In genomic region chr12:52038352-52038751, GRCm38 (mm10) we compare ENCODE assay signal across 10 mouse cellular contexts. TPM values are rescaled to one million over a fixed set of nuclear protein-coding genes. Genes with fewer than 3 reads are reported as not detected.
DNase-seq lines count a peak whose midpoint lies in the region; ATAC-seq and TF ChIP-seq lines count a peak whose summit lies in the region.
"Had no signal": no experiment of that assay in that cellular context is flagged by ENCODE, and none has a peak within 500 bp of the region (broad histone marks: within the 10 kb centered on the region; RNA-seq: fewer than 3 reads in every experiment).

No protein-coding gene starts in this region.

- H3K36me3 ChIP-seq in heart, adult 2 months (ENCODE audit: control insufficient read depth, insufficient read depth, low read length) = no peaks in the 10 kb centered on the region
- H3K36me3 ChIP-seq in intestine, embryonic 15.5 days = no peaks in the 10 kb centered on the region
- H3K36me3 ChIP-seq: stomach, embryonic 15.5 days had no signal

- no peak for TF ChIP-seq EP300 in heart, adult 2 months (IDR thresholded peaks at IDR 0.05; ENCODE audit: insufficient read depth, low read depth, low read length)

- no peak overlapping the region for H3K9ac ChIP-seq in heart, adult 2 months (ENCODE audit: low read depth, low read length)
- no peak overlapping the region for H3K9ac ChIP-seq in intestine, embryonic 15.5 days
- H3K9ac ChIP-seq: stomach, embryonic 15.5 days had no signal

- peak; percentile 34 for ATAC-seq in intestine, embryonic 15.5 days

- DNase-seq in heart, adult 2 months = no peak
- DNase-seq in heart, postnatal 14 days = no peak
- DNase-seq in thymus, postnatal 0 days (ENCODE audit: low spot score) = peak; percentile 12
- DNase-seq in thymus, adult 18-20 months = no peak
- DNase-seq in adrenal gland, postnatal 25 days = no peak
- no peak for DNase-seq in adrenal gland, adult 18-20 months (ENCODE audit: low spot score in 2 of 2)
- DNase-seq in c-Kit-positive CD71-positive TER-119-positive erythroid progenitor cells, embryonic 14.5 days (ENCODE audit: low spot score) = no peak

- no peaks in the 10 kb centered on the region for H3K27me3 ChIP-seq in heart, adult 2 months (ENCODE audit: control insufficient read depth, insufficient read depth, low read length)
- H3K27me3 ChIP-seq in intestine, embryonic 15.5 days (replicated peaks) = no peaks in the 10 kb centered on the region
- H3K27me3 ChIP-seq: stomach, embryonic 15.5 days had no signal

- H3K27ac ChIP-seq in heart, adult 2 months = no peak overlapping the region
- no peak overlapping the region for H3K27ac ChIP-seq in intestine, embryonic 15.5 days
- H3K27ac ChIP-seq: stomach, embryonic 15.5 days had no signal

- TF ChIP-seq POLR2A in heart, adult 2 months (IDR thresholded peaks at IDR 0.05; ENCODE audit: insufficient read depth, low read depth, low read length) = no peak

- no peak overlapping the region for H3K4me2 ChIP-seq in intestine, embryonic 15.5 days (replicated peaks)
- H3K4me2 ChIP-seq: stomach, embryonic 15.5 days had no signal

- no peaks in the 10 kb centered on the region for H3K79me2 ChIP-seq in heart, adult 2 months (replicated peaks; ENCODE audit: control insufficient read depth, insufficient read depth, low read length)

- intact Hi-C loops in heart, adult 2 months (cut with DNase I) = loop anchor here (2.0 to 5.0 kb wide), 2 partner anchors 598 to 794 kb away; no protein-coding TSS in a partner anchor
- intact Hi-C loops in heart, postnatal 14 days (cut with DNase I) = loop anchor here (5.0 to 10.0 kb wide), 2 partner anchors 456 to 599 kb away; no protein-coding TSS in a partner anchor

- H3K9me3 ChIP-seq in intestine, embryonic 15.5 days = no peaks in the 10 kb centered on the region
- H3K9me3 ChIP-seq: stomach, embryonic 15.5 days had no signal

- WGBS in heart, adult 2 months = 39% methylated on average over 3 of the region's 3 CpGs
- WGBS in intestine, embryonic 15.5 days = 45% methylated on average over 3 of the region's 3 CpGs

- TF ChIP-seq CTCF in heart, adult 2 months (IDR thresholded peaks at IDR 0.05) = peak; percentile 79

- H3K4me1 ChIP-seq in heart, adult 2 months (ENCODE audit: control insufficient read depth, insufficient read depth, low read length) = no peaks in the 10 kb centered on the region; the same call in 1 of the 2 replicates
- H3K4me1 ChIP-seq in intestine, embryonic 15.5 days (replicated peaks) = no peaks in the 10 kb centered on the region
- H3K4me1 ChIP-seq: stomach, embryonic 15.5 days had no signal

- no peak overlapping the region for H3K4me3 ChIP-seq in heart, adult 2 months
- H3K4me3 ChIP-seq in intestine, embryonic 15.5 days (replicated peaks) = no peak overlapping the region
- H3K4me3 ChIP-seq: stomach, embryonic 15.5 days had no signal

RNA-seq across cellular contexts. Expression of gene Gpr33, which starts 10.5 kb away (rescaled TPM):
- not detected for total RNA-seq in heart, adult 2 months (2021)
- not detected in 2 replicates for polyA plus RNA-seq in heart, adult 2 months (2012; rRNA removed)
- total RNA-seq in heart, postnatal 14 days (2021) = not detected
- 0.09 TPM in 2 replicates for polyA plus RNA-seq in thymus, postnatal 0 days (2015; fragmentation: Nextera tagmentation; extraction: Ambion mirVana)
- polyA plus RNA-seq in intestine, embryonic 15.5 days (2015; fragmentation: Nextera tagmentation; extraction: Ambion mirVana) = not detected in 2 replicates
- total RNA-seq in adrenal gland, postnatal 25 days (2021) = not detected in 2 replicates
- total RNA-seq in adrenal gland, adult 18-20 months (2021) = under 1 TPM in 1 of 2 experiments, not detected in 1; 0.22 TPM
- total RNA-seq: layer of hippocampus, adult 18-20 months had no signal
- polyA plus RNA-seq: stomach, embryonic 15.5 days had no signal

RNA-seq across cellular contexts. Expression of gene Dtd2, which starts 32.1 kb away (rescaled TPM):
- total RNA-seq in heart, adult 2 months (2021) = 1 to 10 TPM; 4.4 to 5.5 TPM
- 3.9 and 5.9 TPM in 2 replicates for polyA plus RNA-seq in heart, adult 2 months (2012; rRNA removed)
- total RNA-seq in heart, postnatal 14 days (2021) = 1 to 10 TPM; 5.0 TPM
- 21.4 and 28.4 TPM in 2 replicates for polyA plus RNA-seq in thymus, postnatal 0 days (2015; fragmentation: Nextera tagmentation; extraction: Ambion mirVana)
- 24.8 and 26.5 TPM in 2 replicates for polyA plus RNA-seq in intestine, embryonic 15.5 days (2015; fragmentation: Nextera tagmentation; extraction: Ambion mirVana)
- total RNA-seq in adrenal gland, postnatal 25 days (2021) = 17.2 and 39.9 TPM in 2 replicates
- 10 to 100 TPM; 11.2 to 18.0 TPM for total RNA-seq in adrenal gland, adult 18-20 months (2021)

RNA-seq across cellular contexts. Expression of gene Nubpl, which starts 59.2 kb away (rescaled TPM):
- 10 to 100 TPM in 1 of 2 experiments, 1 to 10 TPM in 1; 7.5 to 10.3 TPM for total RNA-seq in heart, adult 2 months (2021)
- 3.2 and 4.3 TPM in 2 replicates for polyA plus RNA-seq in heart, adult 2 months (2012; rRNA removed)
- 1 to 10 TPM; 7.5 to 8.7 TPM for total RNA-seq in heart, postnatal 14 days (2021)
- polyA plus RNA-seq in thymus, postnatal 0 days (2015; fragmentation: Nextera tagmentation; extraction: Ambion mirVana) = 8.6 TPM in 2 replicates
- polyA plus RNA-seq in intestine, embryonic 15.5 days (2015; fragmentation: Nextera tagmentation; extraction: Ambion mirVana) = 11.2 and 12.8 TPM in 2 replicates
- total RNA-seq in adrenal gland, postnatal 25 days (2021) = 13.5 and 15.9 TPM in 2 replicates
- 10 to 100 TPM; 10.5 to 12.1 TPM for total RNA-seq in adrenal gland, adult 18-20 months (2021)
